Mouse (Mus musculus) midbrain, embryonic 12.5 days (tissue): ENCODE results near the gene Gm27179. TPM values are rescaled to one million over a fixed set of nuclear protein-coding genes. Genes with fewer than 3 reads are reported as not detected.
"Not testable (repeated sequence)": the region's sequence is repeated elsewhere in the genome, so short reads cannot be mapped to it uniquely, and the experiment has no call there.

ENCODE experiments used
- ATAC-seq: fragments of 200-750 bp; cut with Nextera tagmentation; 2 replicates; pipeline ENCODE4 v1.8.0; 2017; ENCODE audit warnings: low read depth, moderate TSS enrichment, moderate library complexity; ENCODE audit not compliant: low FRiP score
- H3K27ac ChIP-seq: fragments of 300-500 bp; sonication (generic); replicated peaks from 2 replicates; pipeline ENCODE4 v1.5.1; 2016; ENCODE audit warnings: mild to moderate bottlenecking
- H3K27me3 ChIP-seq: fragments of 300-500 bp; sonication (generic); 2 replicates; pipeline ENCODE4 v1.6.1; 2016; ENCODE audit warnings: mild to moderate bottlenecking
- H3K36me3 ChIP-seq: fragments of 300-500 bp; sonication (generic); 2 replicates; pipeline ENCODE4 v1.6.1; 2016
- H3K4me1 ChIP-seq: fragments of 300-500 bp; sonication (generic); 2 replicates; pipeline ENCODE4 v1.6.1; 2016
- H3K4me2 ChIP-seq: fragments of 300-500 bp; sonication (generic); replicated peaks from 2 replicates; pipeline ENCODE4 v1.6.1; 2016; ENCODE audit warnings: mild to moderate bottlenecking, moderate library complexity
- H3K4me3 ChIP-seq: fragments of 300-500 bp; sonication (generic); 2 replicates; pipeline ENCODE4 v1.5.1; 2016; ENCODE audit warnings: mild to moderate bottlenecking
- H3K9ac ChIP-seq: fragments of 300-500 bp; sonication (generic); replicated peaks from 2 replicates; pipeline ENCODE4 v1.6.1; 2016; ENCODE audit warnings: mild to moderate bottlenecking, moderate library complexity
- H3K9me3 ChIP-seq: fragments of 300-500 bp; sonication (generic); 2 replicates; pipeline ENCODE4 v1.6.1; 2016; ENCODE audit warnings: mild to moderate bottlenecking
- WGBS: fragments of 180-500 bp; shearing (Covaris S2); methylation state at CpG from one replicate; pipeline ENCODE4 v1.1.7; 2016; 5-methylcytosine and 5-hydroxymethylcytosine counted together
- polyA plus RNA-seq: library from polyadenylated mRNA; unstranded; fragments of >200 nt; fragmentation: Nextera tagmentation; extraction: Ambion mirVana; gene quantifications from 2 replicates; pipeline ENCODE4 v1.2.1, GENCODE M21; 2016

Gene Gm27179
- polyA plus RNA-seq, 1 experiment from 2014 or later: not detected

- not testable (repeated sequence) for H3K27ac ChIP-seq, H3K4me3 ChIP-seq, H3K9ac ChIP-seq, H3K9me3 ChIP-seq, H3K36me3 ChIP-seq, ATAC-seq, H3K4me2 ChIP-seq, H3K27me3 ChIP-seq, H3K4me1 ChIP-seq
- WGBS: no CpG with 5 or more reads among the region's 1 CpGs
Observed at GRCm38 (mm10) chr14:69507000-69507399, 5.3 kb downstream of the Gm27179 start.

GRCm38 (mm10) chr14:69503174-69503573, 9.2 kb downstream of the Gm27179 start, which contains the start of gene Gm16867:
TSS of gene Gm16867 (minus strand) at chr14:69503362.
- H3K9me3 ChIP-seq, H3K4me2 ChIP-seq, H3K4me1 ChIP-seq, H3K27ac ChIP-seq, H3K9ac ChIP-seq, H3K36me3 ChIP-seq, H3K4me3 ChIP-seq, H3K27me3 ChIP-seq: not testable (repeated sequence)
- no CpG with 5 or more reads among the region's 29 CpGs for WGBS
- peak; percentile 99 for ATAC-seq

- H3K4me2 ChIP-seq, H3K27me3 ChIP-seq, H3K9me3 ChIP-seq, H3K36me3 ChIP-seq, H3K4me3 ChIP-seq, H3K4me1 ChIP-seq, H3K9ac ChIP-seq, H3K27ac ChIP-seq: not testable (repeated sequence)
- no CpG with 5 or more reads among the region's 73 CpGs for WGBS
- ATAC-seq: peak; percentile 80
Observed at GRCm38 (mm10) chr14:69502440-69503150, 9.8 kb downstream of the Gm27179 start.

- not testable (repeated sequence) for H3K9ac ChIP-seq, H3K27me3 ChIP-seq, H3K9me3 ChIP-seq, H3K4me3 ChIP-seq, H3K27ac ChIP-seq, H3K4me1 ChIP-seq, H3K36me3 ChIP-seq, ATAC-seq, H3K4me2 ChIP-seq
Observed at GRCm38 (mm10) chr14:69496259-69496658, 16.1 kb downstream of the Gm27179 start.

GRCm38 (mm10) chr14:69494946-69495345, 17.4 kb downstream of the Gm27179 start:
- H3K4me3 ChIP-seq, H3K4me1 ChIP-seq, H3K27ac ChIP-seq, H3K4me2 ChIP-seq, ATAC-seq, H3K36me3 ChIP-seq, H3K9ac ChIP-seq, H3K9me3 ChIP-seq, H3K27me3 ChIP-seq: not testable (repeated sequence)
- no CpG with 5 or more reads among the region's 2 CpGs for WGBS

- H3K4me3 ChIP-seq, H3K4me2 ChIP-seq, H3K36me3 ChIP-seq, ATAC-seq, H3K4me1 ChIP-seq, H3K27me3 ChIP-seq, H3K27ac ChIP-seq, H3K9ac ChIP-seq, H3K9me3 ChIP-seq: not testable (repeated sequence)
- WGBS: no CpG with 5 or more reads among the region's 3 CpGs
Observed at GRCm38 (mm10) chr14:69494522-69494921, 17.8 kb downstream of the Gm27179 start.

GRCm38 (mm10) chr14:69488001-69488400, 24.3 kb downstream of the Gm27179 start:
- H3K4me2 ChIP-seq, H3K36me3 ChIP-seq, H3K4me1 ChIP-seq, H3K27ac ChIP-seq, H3K4me3 ChIP-seq, H3K9me3 ChIP-seq, H3K9ac ChIP-seq, ATAC-seq, H3K27me3 ChIP-seq: not testable (repeated sequence)
- no CpG with 5 or more reads among the region's 10 CpGs for WGBS

- not testable (repeated sequence) for H3K27me3 ChIP-seq, H3K4me2 ChIP-seq, H3K9ac ChIP-seq, H3K36me3 ChIP-seq, H3K4me3 ChIP-seq, H3K4me1 ChIP-seq, H3K27ac ChIP-seq, H3K9me3 ChIP-seq, ATAC-seq
- WGBS: no CpG with 5 or more reads among the region's 18 CpGs
Observed at GRCm38 (mm10) chr14:69485466-69486135, 26.7 kb downstream of the Gm27179 start.

GRCm38 (mm10) chr14:69473941-69474646, 38.3 kb downstream of the Gm27179 start:
- not testable (repeated sequence) for H3K4me3 ChIP-seq, H3K4me2 ChIP-seq, H3K27ac ChIP-seq, H3K27me3 ChIP-seq, H3K9me3 ChIP-seq, ATAC-seq, H3K9ac ChIP-seq, H3K36me3 ChIP-seq, H3K4me1 ChIP-seq
- WGBS: no CpG with 5 or more reads among the region's 11 CpGs

GRCm38 (mm10) chr14:69473322-69473721, 39.0 kb downstream of the Gm27179 start:
- not testable (repeated sequence) for H3K9me3 ChIP-seq, H3K36me3 ChIP-seq, ATAC-seq, H3K27ac ChIP-seq, H3K4me3 ChIP-seq, H3K4me2 ChIP-seq, H3K4me1 ChIP-seq, H3K9ac ChIP-seq, H3K27me3 ChIP-seq
- no CpG with 5 or more reads among the region's 2 CpGs for WGBS

- not testable (repeated sequence) for H3K4me2 ChIP-seq, H3K36me3 ChIP-seq, H3K27ac ChIP-seq, H3K4me1 ChIP-seq, ATAC-seq, H3K27me3 ChIP-seq, H3K9me3 ChIP-seq, H3K4me3 ChIP-seq, H3K9ac ChIP-seq
- WGBS: no CpG with 5 or more reads among the region's 8 CpGs
Observed at GRCm38 (mm10) chr14:69470122-69470708, 42.1 kb downstream of the Gm27179 start.
